Mouse (Mus musculus) subcutaneous adipose tissue, adult 2 months (tissue): Measurements from ENCODE around the gene Olfr1535. TPM values are rescaled to one million over a fixed set of nuclear protein-coding genes. Genes with fewer than 3 reads are reported as not detected.

Experiments
- polyA plus RNA-seq: library from polyadenylated mRNA; depleted of rRNA; stranded (reverse); fragments of >200 nt; gene quantifications from 2 replicates; pipeline ENCODE4 v1.2.3, GENCODE M21; 2012; ENCODE audit warnings: low replicate concordance; rRNA removed

Gene Olfr1535
- polyA plus RNA-seq: not detected in 2 replicates

DNA sequence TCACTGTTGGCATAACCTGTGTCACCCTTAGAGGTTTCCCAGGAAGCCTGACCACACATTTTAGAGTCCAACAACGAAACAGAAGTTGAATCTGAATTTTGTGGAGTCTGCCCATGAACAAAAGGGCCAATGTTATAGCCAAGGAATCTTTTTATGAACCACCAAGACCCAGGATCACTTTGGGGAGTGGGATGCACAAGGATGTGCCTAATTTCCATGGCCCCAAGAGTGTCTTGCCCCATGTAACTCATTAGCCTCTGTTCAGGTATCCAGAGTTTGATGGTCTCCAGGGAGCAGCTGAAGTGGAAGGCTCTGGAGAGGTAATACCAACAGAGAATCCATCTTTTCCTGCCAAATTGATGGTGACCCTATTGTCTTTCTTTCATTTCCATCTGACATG, at the start of gene Olfr1535:
Gene Olfr1535 (minus strand): TSS at position 101 of the 400 bp plus-strand sequence.

DNA sequence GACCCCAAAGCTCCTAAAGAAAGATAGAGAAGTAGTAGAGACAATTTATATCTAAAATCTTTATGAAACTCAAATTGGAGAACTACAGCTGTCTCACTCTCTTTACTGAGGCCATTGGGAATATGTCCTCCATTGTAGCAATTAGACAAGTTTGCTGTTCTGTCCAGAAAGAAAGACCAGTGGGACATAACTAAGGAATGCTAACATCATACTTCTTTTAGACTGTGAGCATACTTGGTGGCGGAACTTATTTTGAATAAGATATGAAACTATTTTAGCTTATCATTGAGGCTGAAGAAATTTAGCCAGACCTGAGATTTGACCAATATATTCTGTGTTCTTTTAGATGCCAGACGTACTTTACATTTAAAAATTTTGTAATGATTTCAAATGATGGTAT, 22.0 kb upstream of the Olfr1535 start, which contains the start of gene Olfr1364:
Gene Olfr1364 (minus strand): TSS at position 101 of the 400 bp plus-strand sequence.

DNA sequence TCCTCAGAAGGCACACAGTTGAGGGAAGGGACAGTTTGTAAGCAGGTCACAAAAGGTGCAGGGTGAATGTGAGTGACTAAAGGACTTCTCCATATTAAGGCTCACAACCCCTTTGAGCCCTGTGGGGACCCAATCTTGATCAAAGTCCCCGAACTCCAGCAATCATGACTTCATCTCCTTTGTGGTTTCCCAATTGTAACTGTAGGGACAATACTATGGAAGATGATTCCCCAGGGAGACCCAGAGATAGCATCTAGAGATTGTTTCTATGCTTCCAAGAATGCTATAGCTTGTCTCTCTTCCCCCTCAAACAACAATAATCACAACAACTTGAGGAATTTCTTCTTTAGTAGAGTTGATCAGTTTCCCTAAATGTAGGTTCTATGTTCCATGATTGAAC, 17.0 kb downstream of the Olfr1535 start, which contains the start of gene Olfr1366:
Gene Olfr1366 (minus strand): TSS at position 101 of the 400 bp plus-strand sequence.

DNA sequence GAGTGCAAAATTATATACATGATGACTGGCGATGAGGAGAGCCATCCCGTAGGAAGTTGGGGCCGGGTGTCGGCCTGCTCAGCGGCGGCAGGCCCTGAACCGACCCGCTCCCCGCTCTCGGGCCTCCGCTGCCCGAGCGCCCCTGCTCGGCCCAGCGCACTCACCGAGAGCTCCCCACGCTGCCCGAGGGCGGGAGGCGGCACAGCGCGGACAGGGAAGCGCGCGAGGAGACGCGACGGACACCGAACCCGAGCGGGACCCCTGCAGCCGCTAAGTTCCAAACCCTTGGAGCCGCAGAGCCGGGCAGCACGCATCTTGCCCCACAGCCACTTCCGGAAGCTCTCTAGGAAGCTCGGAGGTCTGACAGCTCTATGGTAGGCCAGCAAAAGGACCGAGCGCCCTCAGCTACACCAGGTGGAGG, 28.9 kb downstream of the Olfr1535 start, which contains the start of gene Zkscan8:
Gene Zkscan8 (minus strand): TSS at position 340 of the 421 bp plus-strand sequence.

Other genes starting within 250 kb of the Olfr1535 start
- not detected in 2 replicates for gene Gpx6, start 247.8 kb downstream of the Olfr1535 start, polyA plus RNA-seq
- gene Olfr1367, start 213.0 kb downstream of the Olfr1535 start, polyA plus RNA-seq: not detected in 2 replicates
- gene Zscan12, start 197.1 kb downstream of the Olfr1535 start, polyA plus RNA-seq: 2.0 and 2.8 TPM in 2 replicates
- gene Zkscan3, start 157.1 kb downstream of the Olfr1535 start, polyA plus RNA-seq: 30.6 and 33.3 TPM in 2 replicates
- 0.10 and 0.62 TPM in 2 replicates for gene Pgbd1, start 118.8 kb downstream of the Olfr1535 start, polyA plus RNA-seq
- gene Zscan26, start 106.2 kb downstream of the Olfr1535 start, polyA plus RNA-seq: 24.0 and 27.9 TPM in 2 replicates
- gene Nkapl, start 91.4 kb downstream of the Olfr1535 start, polyA plus RNA-seq: 0.72 and 1.1 TPM in 2 replicates
- gene Zkscan4, start 81.0 kb downstream of the Olfr1535 start, polyA plus RNA-seq: 2.1 and 2.2 TPM in 2 replicates
- gene Gm10065, start 80.5 kb downstream of the Olfr1535 start, polyA plus RNA-seq: not detected in 2 replicates
- gene AK157302, start 64.7 kb downstream of the Olfr1535 start, polyA plus RNA-seq: 0.24 and 0.27 TPM in 2 replicates
- 17.1 and 26.1 TPM in 2 replicates for gene Gm11273, start 58.5 kb downstream of the Olfr1535 start, polyA plus RNA-seq
- 4.9 and 7.2 TPM in 2 replicates for gene Zkscan8, start 28.8 kb downstream of the Olfr1535 start, polyA plus RNA-seq
- not detected in 2 replicates for gene Olfr1366, start 17.1 kb downstream of the Olfr1535 start, polyA plus RNA-seq
- not detected in 2 replicates for gene Olfr1364, start 21.9 kb upstream of the Olfr1535 start, polyA plus RNA-seq
- gene Olfr1362, start 54.1 kb upstream of the Olfr1535 start, polyA plus RNA-seq: not detected in 2 replicates
- 0.04 TPM in 1 of 2 replicates, not detected in the other for gene Olfr11, start 82.6 kb upstream of the Olfr1535 start, polyA plus RNA-seq
- not detected in 2 replicates for gene Olfr1361, start 103.5 kb upstream of the Olfr1535 start, polyA plus RNA-seq
- gene Olfr1360, start 117.5 kb upstream of the Olfr1535 start, polyA plus RNA-seq: not detected in 2 replicates
- not detected in 2 replicates for gene Olfr1359, start 138.2 kb upstream of the Olfr1535 start, polyA plus RNA-seq
- gene Hist1h2bl, start 156.2 kb upstream of the Olfr1535 start, polyA plus RNA-seq: 2.6 and 3.2 TPM in 2 replicates
- gene Hist1h2ai, start 156.5 kb upstream of the Olfr1535 start, polyA plus RNA-seq: 1.7 and 10.5 TPM in 2 replicates
- gene Hist1h3h, start 157.8 kb upstream of the Olfr1535 start, polyA plus RNA-seq: 2.7 and 33.5 TPM in 2 replicates
- gene Hist1h2bm, start 162.2 kb upstream of the Olfr1535 start, polyA plus RNA-seq: 0.42 and 2.3 TPM in 2 replicates
- 0.50 and 4.8 TPM in 2 replicates for gene Hist1h4j, start 175.2 kb upstream of the Olfr1535 start, polyA plus RNA-seq
- 2.1 and 39.6 TPM in 2 replicates for gene Hist1h4k, start 190.6 kb upstream of the Olfr1535 start, polyA plus RNA-seq
- 9.2 TPM in 1 of 2 replicates, not detected in the other for gene Hist1h2ak, start 193.9 kb upstream of the Olfr1535 start, polyA plus RNA-seq
- 5.6 and 6.6 TPM in 2 replicates for gene Hist1h2bn, start 194.2 kb upstream of the Olfr1535 start, polyA plus RNA-seq
- gene Hist1h1b, start 220.7 kb upstream of the Olfr1535 start, polyA plus RNA-seq: 0.23 and 1.3 TPM in 2 replicates
- gene Hist1h3i, start 223.5 kb upstream of the Olfr1535 start, polyA plus RNA-seq: 0.97 and 14.0 TPM in 2 replicates
- 1.2 and 8.9 TPM in 2 replicates for gene Hist1h2an, start 227.3 kb upstream of the Olfr1535 start, polyA plus RNA-seq
- 1.2 and 1.7 TPM in 2 replicates for gene Hist1h2bp, start 227.6 kb upstream of the Olfr1535 start, polyA plus RNA-seq